Mouse (Mus musculus) spleen, postnatal 14 days (tissue): Measurements from ENCODE around the gene Npm1.

ENCODE experiments used
- DNase-seq, 2 experiments: peaks; one replicate each; pipeline ENCODE4 v3.0.0; 2021 to 2022; ENCODE audit warnings: low spot score in 2 of 2

Gene Npm1

GRCm38 (mm10) chr11:33146143-33146497 is 16.9 kb downstream of the Npm1 start:
- no peak for DNase-seq

- no peak for DNase-seq
Measured at GRCm38 (mm10) chr11:33145201-33146142, 17.5 kb downstream of the Npm1 start.

- DNase-seq = no peak
Measured at GRCm38 (mm10) chr11:33143906-33144305, 19.1 kb downstream of the Npm1 start.

- no peak for DNase-seq
Measured at GRCm38 (mm10) chr11:33142801-33143200, 20.2 kb downstream of the Npm1 start.

GRCm38 (mm10) chr11:33140111-33140460 is 22.9 kb downstream of the Npm1 start:
- no peak for DNase-seq

GRCm38 (mm10) chr11:33139458-33140110 is 23.4 kb downstream of the Npm1 start:
- no peak for DNase-seq

- no peak for DNase-seq
Measured at GRCm38 (mm10) chr11:33138686-33139085, 24.3 kb downstream of the Npm1 start.

GRCm38 (mm10) chr11:33134391-33134986 is 28.5 kb downstream of the Npm1 start:
- DNase-seq = no peak

- DNase-seq = no peak
Measured at GRCm38 (mm10) chr11:33132619-33133338, 30.2 kb downstream of the Npm1 start.

GRCm38 (mm10) chr11:33127058-33127457 is 35.9 kb downstream of the Npm1 start:
- DNase-seq = no peak

GRCm38 (mm10) chr11:33122575-33123268 is 40.3 kb downstream of the Npm1 start:
- DNase-seq = no peak

- DNase-seq = no peak
Measured at GRCm38 (mm10) chr11:33119556-33119955, 43.5 kb downstream of the Npm1 start.

- no peak for DNase-seq
Measured at GRCm38 (mm10) chr11:33119116-33119515, 43.9 kb downstream of the Npm1 start.

GRCm38 (mm10) chr11:33118480-33118879 is 44.5 kb downstream of the Npm1 start:
- DNase-seq = no peak

- DNase-seq = no peak
Measured at GRCm38 (mm10) chr11:33115796-33116195, 47.2 kb downstream of the Npm1 start.

- no peak for DNase-seq
Measured at GRCm38 (mm10) chr11:33112407-33112806, 50.6 kb downstream of the Npm1 start.

- no peak for DNase-seq
Measured at GRCm38 (mm10) chr11:33110111-33110510, 52.9 kb downstream of the Npm1 start.

- no peak for DNase-seq
Measured at GRCm38 (mm10) chr11:33107540-33107939, 55.5 kb downstream of the Npm1 start.

- DNase-seq = no peak
Measured at GRCm38 (mm10) chr11:33104911-33105316, 58.1 kb downstream of the Npm1 start.

- no peak for DNase-seq
Measured at GRCm38 (mm10) chr11:33103291-33103943, 59.6 kb downstream of the Npm1 start.
